Mouse (Mus musculus) forelimb bud, embryonic 11.5 days (tissue): ENCODE results near the gene Pgrmc1.
A peak's percentile ranks its signal among the peaks of the same experiment; 100 is the strongest.
"Not testable (repeated sequence)": the region's sequence is repeated elsewhere in the genome, so short reads cannot be mapped to it uniquely, and the experiment has no call there.

ENCODE experiments used
- DNase-seq: peaks from one replicate; pipeline ENCODE4 v3.0.0-alpha.2; 2012; ENCODE audit warnings: low read depth, low spot score

The Pgrmc1 gene

DNA sequence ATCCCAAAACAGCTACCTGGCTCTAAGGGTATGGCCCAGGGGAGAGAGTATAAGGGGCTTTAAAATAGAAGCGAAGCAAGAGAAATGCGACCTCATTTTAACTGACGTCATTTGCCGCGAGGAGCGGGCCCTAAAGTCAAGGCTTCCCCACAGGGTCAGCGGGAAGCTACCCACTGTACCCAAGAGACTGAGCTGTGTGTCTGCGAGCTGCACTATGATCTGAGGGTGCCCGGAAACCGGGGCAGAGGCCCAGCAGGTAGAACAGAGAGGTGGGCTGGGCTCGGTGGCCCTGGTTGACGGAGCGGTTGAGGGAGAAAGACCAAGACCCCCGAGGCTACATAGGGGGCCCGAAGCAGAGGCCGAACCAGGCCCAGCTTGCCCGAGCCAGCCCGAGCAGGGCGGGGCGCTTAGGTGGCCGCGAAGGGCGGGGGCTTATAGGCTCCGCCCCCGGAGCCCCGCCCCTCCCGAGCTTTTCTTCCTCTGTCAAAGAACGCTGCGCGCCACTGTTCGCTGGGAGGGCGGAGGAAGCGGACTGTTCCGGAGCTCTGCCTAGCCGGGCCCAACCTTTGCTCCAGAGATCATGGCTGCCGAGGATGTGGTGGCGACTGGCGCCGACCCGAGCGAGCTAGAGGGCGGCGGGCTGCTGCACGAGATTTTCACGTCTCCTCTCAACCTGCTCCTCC is at the start of gene Pgrmc1:
Gene Pgrmc1, plus strand, starts transcription at position 500 of the 683 bp plus-strand sequence.
- DNase-seq: peak; percentile 78

DNA sequence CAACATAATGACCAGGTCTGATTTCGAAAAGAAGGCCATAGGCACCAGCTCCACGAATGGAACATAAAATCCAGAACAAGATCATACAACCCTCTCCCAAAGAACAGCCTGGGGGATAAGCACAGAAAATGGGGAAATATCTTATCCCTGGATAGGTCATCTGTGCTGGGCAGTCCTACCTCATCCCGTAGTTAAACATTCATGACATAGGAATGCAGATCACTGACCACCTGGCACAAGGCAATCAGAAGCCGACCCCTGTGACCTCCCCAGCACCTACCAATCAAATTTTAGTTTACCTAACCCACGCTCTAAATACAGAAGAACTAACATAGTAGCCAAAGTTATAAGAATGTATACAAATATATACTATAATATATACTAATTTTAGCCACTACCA is 49.2 kb upstream of the Pgrmc1 start:
- no peak for DNase-seq

DNA sequence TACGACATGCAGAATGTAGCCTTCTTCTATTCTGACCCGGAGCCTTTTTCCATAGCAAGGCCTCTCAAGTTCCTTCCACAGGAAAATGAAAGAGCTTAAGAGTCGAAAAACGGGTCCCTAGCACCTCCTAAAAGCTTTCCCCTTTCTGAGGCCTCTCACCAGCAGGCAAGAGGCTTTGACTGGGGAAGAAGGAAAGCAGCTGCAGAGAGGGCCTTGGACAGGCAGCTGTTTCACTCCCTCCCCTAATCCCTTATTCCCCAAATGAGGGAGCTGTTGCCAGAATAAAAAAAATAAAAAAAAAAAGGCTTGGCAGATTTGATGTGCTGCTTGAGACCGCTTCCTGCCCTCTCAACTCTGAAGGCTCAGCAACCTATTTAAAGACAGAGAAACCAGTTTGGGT is 47.1 kb upstream of the Pgrmc1 start:
- DNase-seq: peak; percentile 72

DNA sequence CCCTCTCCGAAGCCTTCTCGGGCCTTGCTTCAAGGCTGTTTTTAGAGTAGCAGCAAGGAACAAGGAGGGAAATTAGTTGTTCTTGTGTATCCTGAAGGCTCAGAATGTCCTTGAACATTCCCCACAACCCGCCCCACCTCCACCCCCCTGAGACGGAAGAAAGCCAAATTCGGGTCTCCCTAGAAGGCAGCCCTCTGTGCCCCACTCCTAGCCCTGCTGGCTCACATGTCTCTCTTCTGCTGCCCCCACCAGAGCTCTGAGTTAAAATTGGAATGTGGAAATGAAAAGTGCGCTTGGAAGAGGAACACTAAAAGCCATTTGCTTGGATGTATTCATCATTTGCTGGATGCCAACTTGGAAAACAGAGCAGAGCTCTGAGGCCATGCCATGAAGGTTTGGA is 46.7 kb upstream of the Pgrmc1 start:
- DNase-seq: no peak

DNA sequence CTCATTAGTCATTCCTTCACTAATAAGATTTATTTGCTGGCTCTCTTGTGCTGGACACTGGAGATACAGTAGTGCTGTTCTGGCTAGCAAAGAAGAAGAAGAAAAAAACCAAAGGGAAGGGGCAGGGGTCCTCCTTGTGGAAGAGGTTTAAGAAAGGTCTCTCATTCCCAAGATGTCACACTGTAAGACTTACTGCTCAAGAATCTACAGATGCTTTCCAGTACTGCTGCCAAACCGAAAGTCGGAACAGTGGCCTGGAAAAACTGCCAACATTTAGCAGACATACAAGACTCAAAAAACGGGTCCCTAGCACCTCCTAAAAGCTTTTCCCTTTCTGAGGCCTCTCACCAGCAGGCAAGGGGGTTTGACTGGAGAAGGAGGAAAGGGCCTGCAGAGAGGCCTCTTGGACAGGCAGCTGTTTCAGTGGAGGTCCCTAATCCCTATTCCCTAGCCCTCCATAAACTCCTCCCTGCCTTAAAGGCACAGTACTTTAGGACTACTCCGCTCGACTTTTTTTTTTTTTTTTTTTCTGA is 45.9 kb upstream of the Pgrmc1 start:
- DNase-seq: peak; percentile 73

DNA sequence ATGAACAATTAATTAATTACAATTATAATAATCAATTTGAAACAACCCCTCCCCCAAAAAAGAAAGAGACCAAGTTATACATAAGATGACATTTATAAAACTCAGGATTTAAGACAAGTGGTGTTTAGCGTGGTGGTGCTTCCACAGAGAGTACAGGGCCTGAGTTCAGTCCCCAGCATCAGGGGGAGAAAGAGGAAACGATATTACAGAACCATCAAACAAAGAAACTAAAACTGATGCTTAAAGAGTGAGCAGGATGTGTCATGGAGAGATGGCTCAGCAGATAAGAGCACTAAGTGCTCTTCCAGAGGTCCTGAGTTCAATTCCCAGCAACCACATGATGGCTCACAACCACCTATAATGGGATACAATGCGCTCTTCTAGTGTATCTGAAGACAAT is 45.3 kb upstream of the Pgrmc1 start:
- no peak for DNase-seq

DNA sequence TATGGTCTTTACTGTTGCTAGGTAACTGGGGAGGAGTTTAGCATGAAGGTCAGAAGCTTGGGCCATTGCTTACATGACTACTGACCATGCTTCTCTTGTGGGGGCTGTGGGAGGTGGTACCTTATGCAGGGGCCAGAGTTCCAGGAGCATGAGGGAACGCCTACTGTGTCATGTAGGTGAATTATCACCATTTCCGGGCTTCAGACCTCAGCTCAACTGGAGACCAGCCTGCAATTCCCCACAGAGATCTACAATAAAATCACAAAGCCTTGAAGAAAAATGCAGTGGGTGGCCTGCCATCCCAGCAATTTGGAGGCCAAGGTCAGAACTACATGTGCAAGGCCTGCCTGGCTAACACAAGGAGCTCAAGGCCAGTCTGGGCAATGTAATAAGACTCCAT is 42.8 kb upstream of the Pgrmc1 start:
- DNase-seq: not testable (repeated sequence)

DNA sequence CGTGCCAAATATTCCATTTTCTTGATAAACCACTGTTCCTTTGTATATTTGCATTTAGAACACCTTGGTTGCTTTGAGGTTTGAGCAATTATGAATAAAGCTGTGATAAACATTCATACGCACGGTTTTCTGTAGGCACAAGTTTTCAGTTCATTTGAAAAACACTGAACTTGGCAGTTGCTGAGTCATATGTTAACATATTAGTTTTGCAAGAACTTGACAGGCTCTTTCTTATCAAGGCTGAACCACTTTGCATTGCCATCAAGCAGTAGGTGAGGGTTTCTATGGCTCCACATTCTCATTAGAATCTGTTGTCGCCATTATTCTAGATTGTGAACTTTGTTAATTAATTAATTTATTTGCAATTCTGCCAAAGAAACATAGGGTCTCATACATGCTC is 37.8 kb upstream of the Pgrmc1 start:
- DNase-seq: no peak

DNA sequence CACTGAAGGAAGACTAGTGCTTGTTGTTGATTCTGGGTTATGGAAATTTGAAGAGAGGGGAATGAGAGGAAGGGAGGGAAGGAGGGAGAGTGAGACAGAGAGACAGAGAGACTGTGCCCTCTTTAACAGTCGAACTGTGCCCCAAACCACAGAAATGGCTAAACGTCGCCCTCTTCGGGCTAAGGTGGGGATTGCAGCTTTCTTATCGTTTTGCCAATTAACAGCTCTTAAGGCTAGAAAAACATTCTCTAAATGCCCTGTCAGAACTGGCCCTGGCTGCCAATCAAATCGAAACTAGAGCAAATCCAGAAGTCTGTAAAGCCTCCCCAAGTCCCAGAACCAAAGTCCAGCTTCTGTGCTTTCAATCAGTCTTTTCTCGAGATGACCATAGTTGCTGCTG is 36.4 kb upstream of the Pgrmc1 start:
- DNase-seq: peak; percentile 57

DNA sequence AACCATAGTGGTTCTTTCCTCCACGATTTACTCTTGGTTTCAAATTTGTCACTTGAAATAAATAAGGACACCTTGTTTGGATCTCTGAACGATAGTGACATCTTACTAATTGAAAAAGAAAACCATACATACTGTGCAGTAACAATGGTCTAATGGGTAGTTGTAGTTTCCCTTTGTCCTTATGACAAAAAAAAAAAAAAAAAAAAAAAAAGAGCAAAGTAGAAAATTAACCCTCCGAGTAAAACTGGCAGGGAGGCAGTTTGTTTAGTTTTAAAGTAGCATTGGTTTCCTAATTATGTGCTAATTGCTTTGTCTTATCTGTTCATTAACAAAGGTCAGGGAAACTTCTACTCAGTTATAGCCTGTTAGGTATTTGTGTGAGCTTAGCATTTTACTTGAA is 35.9 kb upstream of the Pgrmc1 start:
- no peak for DNase-seq

DNA sequence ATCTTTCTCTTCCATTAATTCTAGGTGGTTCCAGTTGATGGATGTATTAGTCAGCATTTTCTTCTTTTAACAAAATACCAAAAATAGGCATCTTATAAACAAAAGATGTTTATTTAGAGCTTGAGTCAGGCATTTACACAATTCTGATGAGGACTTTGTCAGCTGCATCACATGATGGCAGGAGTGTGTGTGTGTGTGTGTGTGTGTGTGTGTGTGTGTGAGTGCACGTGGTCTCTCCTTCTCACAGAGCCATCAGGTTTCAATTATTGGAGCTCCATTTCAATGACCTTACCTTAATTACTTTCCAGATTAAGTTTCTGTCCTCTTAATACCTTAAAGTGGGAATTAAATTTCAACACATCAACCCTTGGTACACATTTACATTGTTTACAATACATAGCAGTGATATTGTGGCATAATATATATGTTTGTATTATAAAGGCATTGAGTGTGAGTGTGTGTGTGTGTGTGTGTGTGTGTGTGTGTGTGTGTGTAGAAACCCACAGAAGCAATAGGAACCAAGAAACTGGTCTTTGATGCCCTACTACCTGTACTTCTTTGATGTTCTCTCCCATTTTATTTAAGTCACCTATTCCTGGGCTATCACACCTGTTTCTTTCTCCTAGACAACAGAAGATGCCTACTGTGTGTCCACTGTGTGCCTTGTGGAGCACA is 11.2 kb upstream of the Pgrmc1 start:
- no peak for DNase-seq

DNA sequence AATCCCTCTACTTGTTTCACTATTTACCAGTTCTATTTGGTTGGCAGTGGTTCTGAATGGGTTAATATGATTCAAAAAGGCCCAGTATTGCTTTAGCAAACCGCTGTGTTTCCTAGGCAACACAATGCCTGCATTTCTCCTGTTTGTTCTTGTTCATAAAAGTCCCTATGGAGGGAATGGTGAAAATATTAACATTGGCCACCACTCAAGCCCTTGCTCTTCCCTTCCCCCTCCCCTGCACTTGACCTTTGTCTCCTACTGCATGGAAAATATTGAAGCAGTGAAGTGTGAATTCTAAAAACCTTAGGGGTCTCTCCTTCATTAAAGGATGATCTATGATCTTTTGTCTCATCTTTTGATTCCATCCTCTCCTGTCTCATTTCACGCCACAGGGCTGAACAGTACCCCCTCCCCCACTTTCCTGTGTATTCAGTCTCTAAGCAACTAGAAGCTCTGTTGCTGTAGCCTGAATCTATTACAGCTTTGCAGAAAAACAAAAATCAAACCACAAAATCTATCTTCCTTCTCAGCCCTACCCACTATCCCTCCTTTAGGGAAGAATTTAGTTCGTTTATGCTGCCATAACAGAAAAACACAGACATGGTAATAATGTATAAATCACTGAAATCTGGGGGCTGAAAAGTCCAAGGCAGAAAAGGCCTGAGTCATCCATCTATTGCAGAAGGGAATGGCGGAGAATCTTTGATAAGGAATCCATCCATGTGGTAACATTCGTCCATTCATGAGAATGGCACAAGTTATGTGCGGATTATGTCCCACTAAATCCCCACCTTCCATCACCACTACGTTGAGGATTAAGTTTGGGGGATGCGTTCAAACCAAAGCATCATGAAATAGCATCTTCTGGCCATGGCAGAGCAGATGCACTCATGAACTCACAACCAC is 10.4 kb upstream of the Pgrmc1 start:
- DNase-seq: no peak

DNA sequence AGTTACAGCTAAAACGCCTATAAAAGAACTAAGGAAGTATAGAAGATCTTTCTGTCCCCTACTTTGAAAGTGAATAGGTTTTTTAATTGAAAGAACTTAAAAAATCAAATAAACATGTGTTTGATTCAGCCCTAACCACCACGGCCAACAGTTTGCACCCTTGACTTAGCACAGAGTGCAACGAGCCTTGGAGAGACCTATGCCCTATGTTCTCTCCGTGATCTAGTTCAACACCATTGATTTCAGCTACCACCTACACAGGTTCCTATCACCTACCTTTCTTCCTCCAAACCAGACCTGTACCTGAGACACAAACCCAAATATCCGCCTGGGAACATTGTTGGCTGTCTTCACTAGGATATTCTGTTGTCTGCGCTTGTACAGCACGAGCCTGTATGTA is 7.7 kb upstream of the Pgrmc1 start:
- no peak for DNase-seq

DNA sequence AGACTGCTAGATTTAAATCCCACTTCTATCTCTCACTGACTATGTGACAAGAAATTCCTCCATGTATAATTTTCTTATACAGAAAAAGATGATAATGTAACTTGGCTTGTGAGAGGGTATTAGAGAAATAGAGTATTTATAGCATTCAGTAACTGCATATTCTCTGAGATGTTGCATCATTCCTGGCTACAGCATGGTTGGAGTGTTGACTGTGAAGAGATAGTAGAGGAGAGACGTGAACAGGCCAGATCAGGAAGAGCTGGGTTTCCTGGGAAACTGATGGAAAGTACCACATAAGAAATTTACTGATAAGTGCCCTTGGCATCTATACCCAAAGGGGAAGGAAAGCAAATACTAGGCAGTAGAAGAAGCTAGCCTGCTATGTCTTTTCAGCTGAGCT is 6.9 kb upstream of the Pgrmc1 start:
- DNase-seq: no peak

DNA sequence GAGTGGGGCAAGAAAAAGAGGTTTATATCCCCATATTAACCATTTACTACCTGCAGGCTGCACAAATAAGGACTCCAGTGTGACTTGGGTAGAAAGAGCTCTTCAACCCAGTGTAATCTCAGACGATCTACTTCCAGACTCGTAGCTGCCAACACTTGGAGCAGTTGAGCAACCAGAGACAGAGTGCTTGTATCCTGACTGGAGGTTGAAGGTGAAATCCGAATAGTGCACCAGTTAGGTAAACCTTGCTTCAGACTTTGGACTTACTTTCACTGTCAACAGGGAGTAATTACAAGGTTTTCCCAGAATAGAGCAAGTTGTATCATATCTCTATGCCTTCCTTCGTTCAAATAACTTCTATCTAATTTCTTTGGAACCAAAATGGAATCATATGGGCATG is 6.5 kb upstream of the Pgrmc1 start:
- no peak for DNase-seq

DNA sequence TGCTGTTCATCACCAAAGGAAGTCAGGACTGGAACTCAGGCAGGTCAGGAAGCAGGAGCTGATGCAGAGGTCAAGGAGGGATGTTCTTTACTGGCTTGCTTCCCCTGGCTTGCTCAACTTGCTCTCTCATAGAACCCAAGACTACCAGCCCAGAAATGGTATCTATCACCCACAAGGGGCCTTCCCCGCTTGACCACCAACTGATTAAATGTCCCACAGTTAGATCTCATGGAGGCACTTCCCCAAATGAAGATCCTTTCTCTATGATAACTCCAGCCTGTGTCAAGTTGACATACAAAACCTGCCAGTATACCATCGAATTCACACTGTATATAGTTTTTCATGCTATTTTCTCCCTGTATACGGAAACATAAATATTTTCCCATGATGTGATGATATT is 2.8 kb upstream of the Pgrmc1 start:
- no peak for DNase-seq

DNA sequence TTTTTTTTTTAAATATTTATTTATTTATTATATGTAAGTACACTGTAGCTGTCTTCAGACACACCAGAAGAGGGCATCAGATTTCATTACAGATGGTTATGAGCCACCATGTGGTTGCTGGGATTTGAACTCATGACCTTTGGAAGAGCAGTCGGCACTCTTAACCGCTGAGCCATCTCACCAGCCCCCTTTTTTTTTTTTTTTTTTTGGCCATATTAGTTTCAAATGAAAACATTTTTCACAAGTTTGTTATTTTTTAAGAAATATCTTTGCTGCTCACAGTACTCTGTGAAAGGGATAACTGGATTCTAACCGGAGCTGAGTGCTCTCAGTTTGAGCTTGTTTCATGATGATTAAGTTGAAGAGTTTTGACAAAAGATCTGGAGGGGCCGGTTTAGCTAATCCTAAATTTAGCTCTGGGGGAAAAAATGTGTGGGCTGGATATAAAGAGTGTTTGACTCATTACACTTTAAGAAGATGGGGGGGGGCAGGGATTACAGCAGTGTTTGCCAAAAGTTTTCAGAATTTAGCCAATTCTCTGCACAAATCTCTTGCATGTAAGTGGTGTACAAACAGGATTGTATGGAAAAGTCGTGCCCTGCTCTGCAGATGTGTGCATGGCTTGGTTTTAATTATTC is 1.4 kb upstream of the Pgrmc1 start:
- not testable (repeated sequence) for DNase-seq

DNA sequence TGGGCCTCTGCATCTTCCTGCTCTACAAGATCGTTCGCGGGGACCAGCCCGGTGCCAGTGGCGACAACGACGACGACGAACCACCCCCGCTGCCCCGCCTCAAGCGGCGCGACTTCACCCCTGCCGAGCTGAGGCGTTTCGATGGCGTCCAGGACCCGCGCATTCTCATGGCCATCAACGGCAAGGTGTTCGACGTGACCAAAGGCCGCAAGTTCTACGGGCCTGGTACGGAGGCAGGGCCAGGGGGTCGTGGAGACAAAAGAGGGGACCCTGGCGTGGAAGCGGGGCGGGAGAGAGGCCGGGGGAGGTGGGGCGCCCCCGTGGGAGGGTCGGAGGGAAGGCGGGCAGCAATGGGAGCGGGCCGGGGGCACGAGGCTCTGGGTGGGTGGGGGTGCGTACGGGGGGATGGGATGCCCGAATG is 394 bp downstream of the Pgrmc1 start:
- no peak for DNase-seq

DNA sequence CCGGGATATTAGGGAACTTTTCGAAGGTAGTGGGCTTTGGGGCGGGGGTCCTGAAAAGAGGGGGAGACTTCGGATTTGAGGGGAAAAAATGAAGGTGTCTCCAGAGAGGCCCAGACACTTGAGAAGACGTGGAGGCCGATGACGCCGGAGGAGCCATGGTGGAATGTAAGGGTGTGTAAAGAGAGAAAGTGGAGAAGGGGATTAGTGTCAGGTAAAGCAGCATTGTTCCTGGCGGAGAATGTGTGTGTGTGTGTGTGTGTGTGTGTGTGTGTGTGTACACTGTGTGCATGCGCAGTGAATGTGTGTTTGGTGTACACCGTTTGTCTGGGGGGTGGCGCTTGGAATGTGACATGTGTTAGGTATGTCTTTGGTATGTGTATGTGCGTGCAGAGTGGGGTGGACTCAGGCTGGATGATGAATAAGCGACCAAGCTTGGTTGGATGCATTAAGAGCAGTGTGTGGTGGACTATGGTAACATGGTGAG is 897 bp downstream of the Pgrmc1 start:
- DNase-seq: peak; percentile 35

DNA sequence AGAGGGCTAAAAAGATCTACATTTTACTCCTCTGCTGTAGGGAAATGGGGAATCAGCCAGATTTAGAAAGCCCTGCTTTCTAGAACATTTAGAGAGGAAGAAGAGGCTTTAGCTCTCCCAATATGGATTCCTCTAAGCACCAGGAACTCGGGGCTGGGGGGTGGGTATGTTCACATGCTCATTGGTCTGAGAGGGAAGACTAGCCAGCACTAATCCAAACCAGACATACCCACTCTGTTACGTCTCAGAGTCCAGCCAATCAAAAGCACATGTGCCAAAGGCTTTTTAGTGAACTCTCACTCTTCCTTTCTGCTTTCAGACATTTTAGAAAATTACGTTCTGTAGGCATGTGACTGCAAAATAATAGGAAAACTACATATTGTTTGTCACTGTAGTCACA is 1.6 kb downstream of the Pgrmc1 start:
- peak; percentile 59 for DNase-seq

DNA sequence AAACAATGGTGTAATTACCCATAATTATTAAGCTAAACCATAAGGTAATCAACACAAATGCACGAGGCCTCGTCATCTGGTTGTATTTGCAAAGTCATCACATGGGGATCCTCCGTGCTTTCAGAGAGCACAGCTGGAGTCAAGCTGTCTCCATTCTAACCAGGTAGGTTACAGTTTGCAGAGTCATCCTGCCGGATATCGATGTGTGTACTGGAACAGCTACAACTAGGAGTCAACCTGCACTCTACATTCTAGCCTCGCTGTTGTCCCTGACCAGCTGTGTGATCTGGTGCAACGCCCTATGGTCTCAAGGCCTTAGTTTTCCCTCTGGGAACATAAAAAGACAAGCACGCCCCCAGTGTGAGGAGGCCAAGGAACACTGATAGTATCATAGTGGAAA is 2.1 kb downstream of the Pgrmc1 start:
- DNase-seq: peak; percentile 8

DNA sequence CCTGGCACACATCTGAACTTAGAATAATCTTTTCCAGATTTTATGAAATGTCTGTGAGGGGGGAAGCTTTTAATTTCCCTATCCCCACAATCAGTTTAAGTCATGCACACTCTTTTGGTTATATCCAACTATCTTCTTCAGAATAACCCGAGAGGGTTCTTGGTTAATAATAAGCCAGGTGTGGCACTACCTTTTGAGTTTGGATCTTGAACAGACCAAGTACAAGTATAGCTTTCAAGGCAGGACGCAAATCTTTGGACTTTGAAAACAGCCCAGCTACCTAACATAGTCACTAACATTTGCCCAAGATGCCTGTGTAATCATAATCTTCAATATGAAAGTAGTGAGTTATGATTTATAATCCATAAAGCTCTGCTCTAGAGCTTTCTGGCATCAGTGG is 4.9 kb downstream of the Pgrmc1 start:
- DNase-seq: no peak
